In the genomic region with DNA sequence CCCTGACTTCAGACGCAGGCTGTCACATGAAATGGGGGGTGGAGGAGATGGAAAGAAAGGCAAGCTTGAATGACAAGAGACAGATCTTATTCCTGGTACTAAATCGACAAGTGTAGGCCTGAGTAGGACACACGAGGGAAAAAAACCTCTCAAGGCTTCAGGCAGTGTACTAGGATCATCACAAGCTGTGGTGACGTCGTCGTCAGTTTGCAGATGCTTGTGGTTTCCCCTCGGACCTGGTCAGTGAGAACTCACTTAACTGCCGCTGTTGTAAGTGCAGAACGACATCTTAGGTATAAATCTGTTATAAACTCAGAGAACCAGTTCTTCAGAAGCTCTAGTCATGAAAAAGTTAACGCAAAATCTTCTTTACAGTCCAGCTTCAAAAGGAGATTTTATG, we compare ENCODE assay signal across 23 mouse cellular contexts.
"Had no signal": no experiment of that assay in that cellular context is flagged by ENCODE, and none has a peak within 500 bp of the region (broad histone marks: within the 10 kb centered on the region; RNA-seq: fewer than 3 reads in every experiment).

No protein-coding gene starts in this region.

- DNase-seq: kidney, adult 8-10 months; kidney, postnatal 14 days; kidney, postnatal 4 days; liver; lung, adult 18-20 months; lung, postnatal 14 days; right cerebral cortex, adult 18-20 months; right cerebral cortex, postnatal 14 days; right cerebral cortex, postnatal 4 days; thymus, postnatal 25 days had no signal

- H3K27ac ChIP-seq: limb, embryonic 10.5 days; limb, embryonic 13.5 days; liver, embryonic 12.5 days; liver, embryonic 15.5 days; macrophage; midbrain, embryonic 10.5 days; midbrain, embryonic 13.5 days; neural tube, embryonic 13.5 days; stomach, embryonic 15.5 days had no signal

- H3K36me3 ChIP-seq: liver, embryonic 15.5 days; neural tube, embryonic 13.5 days had no signal

- H3K9me3 ChIP-seq: limb, embryonic 10.5 days; limb, embryonic 13.5 days; liver, embryonic 12.5 days; liver, embryonic 15.5 days; midbrain, embryonic 13.5 days; neural tube, embryonic 13.5 days; stomach, embryonic 15.5 days had no signal

- H3K27me3 ChIP-seq: limb, embryonic 13.5 days; liver, embryonic 12.5 days; liver, embryonic 15.5 days; megakaryocyte, embryonic 14.5 days; midbrain, embryonic 13.5 days; neural tube, embryonic 13.5 days; stomach, embryonic 15.5 days had no signal

- H3K4me1 ChIP-seq: liver, embryonic 12.5 days; liver, embryonic 15.5 days; midbrain, embryonic 10.5 days; neural tube, embryonic 13.5 days had no signal

- H3K4me2 ChIP-seq: limb, embryonic 13.5 days; liver, embryonic 12.5 days; liver, embryonic 15.5 days; midbrain, embryonic 13.5 days; neural tube, embryonic 13.5 days; stomach, embryonic 15.5 days had no signal

- ATAC-seq: intestine, postnatal 0 days; liver, embryonic 12.5 days; midbrain, embryonic 13.5 days; midbrain, embryonic 16.5 days had no signal

- H3K4me3 ChIP-seq: limb, embryonic 10.5 days; limb, embryonic 13.5 days; liver, embryonic 12.5 days; liver, embryonic 15.5 days; megakaryocyte, embryonic 14.5 days; midbrain, embryonic 10.5 days; midbrain, embryonic 13.5 days; myocyte; neural tube, embryonic 13.5 days; stomach, embryonic 15.5 days had no signal

- H3K9ac ChIP-seq: limb, embryonic 13.5 days; liver, embryonic 12.5 days; liver, embryonic 15.5 days; midbrain, embryonic 13.5 days; neural tube, embryonic 13.5 days; stomach, embryonic 15.5 days had no signal
